ENCODE assay signal across 24 mouse cellular contexts in the genomic region with DNA sequence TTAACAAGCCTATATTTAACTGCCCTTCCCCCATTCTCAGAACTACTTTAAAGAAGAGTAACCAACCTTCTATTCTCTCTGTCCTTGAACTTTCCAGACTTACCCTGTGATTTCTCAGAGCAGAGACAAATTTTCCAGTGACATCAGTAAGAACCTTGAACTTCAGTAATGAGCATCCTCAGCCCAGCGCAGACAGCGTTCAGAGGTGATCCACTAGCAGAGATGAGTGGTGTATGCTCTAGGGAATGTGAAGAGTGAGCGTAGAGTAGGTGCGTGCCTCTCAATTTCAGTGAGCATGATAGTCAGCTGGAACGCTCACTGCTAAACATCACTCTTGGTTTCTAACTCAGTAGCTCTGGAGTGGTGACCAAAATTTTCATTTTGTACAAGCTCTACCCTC.
"Had no signal": no experiment of that assay in that cellular context is flagged by ENCODE, and none has a peak within 500 bp of the region (broad histone marks: within the 10 kb centered on the region; RNA-seq: fewer than 3 reads in every experiment).

No protein-coding gene starts in this region.

- H3K4me3 ChIP-seq: kidney, embryonic 15.5 days; left cerebral cortex, adult 2 months; limb, embryonic 12.5 days; limb, embryonic 15.5 days; liver, embryonic 13.5 days; midbrain, embryonic 15.5 days; neural tube, embryonic 12.5 days; neural tube, embryonic 15.5 days had no signal

- H3K27ac ChIP-seq: kidney, embryonic 15.5 days; left cerebral cortex, adult 2 months; limb, embryonic 12.5 days; limb, embryonic 15.5 days; liver, embryonic 13.5 days; midbrain, embryonic 15.5 days; neural tube, embryonic 12.5 days; neural tube, embryonic 15.5 days; stomach, postnatal 0 days had no signal

- H3K36me3 ChIP-seq: kidney, embryonic 15.5 days; limb, embryonic 12.5 days; limb, embryonic 15.5 days; liver, embryonic 13.5 days; midbrain, embryonic 15.5 days; neural tube, embryonic 12.5 days; neural tube, embryonic 15.5 days had no signal

- ATAC-seq: midbrain, embryonic 15.5 days had no signal

- H3K9me3 ChIP-seq: kidney, embryonic 15.5 days; limb, embryonic 12.5 days; limb, embryonic 15.5 days; liver, embryonic 13.5 days; midbrain, embryonic 15.5 days; neural tube, embryonic 12.5 days; neural tube, embryonic 15.5 days had no signal

- H3K27me3 ChIP-seq: kidney, embryonic 15.5 days; limb, embryonic 12.5 days; limb, embryonic 15.5 days; liver, embryonic 13.5 days; midbrain, embryonic 15.5 days; neural tube, embryonic 12.5 days; neural tube, embryonic 15.5 days had no signal

- H3K4me1 ChIP-seq: limb, embryonic 12.5 days; limb, embryonic 15.5 days; liver, embryonic 13.5 days; midbrain, embryonic 15.5 days; neural tube, embryonic 12.5 days; neural tube, embryonic 15.5 days had no signal

- DNase-seq: kidney, adult 8-10 months; kidney, postnatal 10 days; kidney, postnatal 36 days; layer of hippocampus, postnatal 36 days; left cerebral cortex, postnatal 4 days; liver, embryonic 13.5 days; lung, adult 2 months; lung, postnatal 14 days; lung, postnatal 4 days; right cerebral cortex, adult 18-20 months; right cerebral cortex, postnatal 14 days; right cerebral cortex, postnatal 4 days; thymus, adult 2 months; thymus, postnatal 14 days; thymus, postnatal 4 days had no signal

- H3K9ac ChIP-seq: kidney, embryonic 15.5 days; limb, embryonic 12.5 days; limb, embryonic 15.5 days; liver, embryonic 13.5 days; midbrain, embryonic 15.5 days; neural tube, embryonic 12.5 days; neural tube, embryonic 15.5 days had no signal

- H3K4me2 ChIP-seq: kidney, embryonic 15.5 days; limb, embryonic 12.5 days; limb, embryonic 15.5 days; liver, embryonic 13.5 days; midbrain, embryonic 11.5 days; midbrain, embryonic 15.5 days; neural tube, embryonic 12.5 days; neural tube, embryonic 15.5 days had no signal
